Mouse (Mus musculus) forebrain, postnatal 0 days (tissue): ENCODE results near the gene Esrra. TPM values are rescaled to one million over a fixed set of nuclear protein-coding genes. Genes with fewer than 3 reads are reported as not detected.
"Not testable (repeated sequence)": the region's sequence is repeated elsewhere in the genome, so short reads cannot be mapped to it uniquely, and the experiment has no call there.

Experiments
- ATAC-seq: fragments of 200-750 bp; cut with Nextera tagmentation; 2 replicates; pipeline ENCODE4 v1.8.0; 2017; ENCODE audit warnings: mild to moderate bottlenecking, moderate library complexity
- DNase-seq: peaks from one replicate; pipeline ENCODE4 v3.0.0-alpha.2; 2015
- H3K27ac ChIP-seq: fragments of 300-500 bp; sonication (generic); 2 replicates; pipeline ENCODE4 v1.5.1; 2014; ENCODE audit warnings: low read depth, mild to moderate bottlenecking, antibody characterized with exemption, low read length, moderate library complexity, mixed read lengths
- H3K27me3 ChIP-seq: fragments of 300-500 bp; sonication (generic); 2 replicates; pipeline ENCODE4 v1.6.1; 2014; ENCODE audit warnings: mild to moderate bottlenecking, low read length, mixed read lengths; ENCODE audit not compliant: insufficient read depth
- H3K36me3 ChIP-seq: fragments of 300-500 bp; sonication (generic); 2 replicates; pipeline ENCODE4 v1.6.1; 2014; ENCODE audit warnings: mild to moderate bottlenecking, moderate library complexity; ENCODE audit not compliant: insufficient read depth
- H3K4me1 ChIP-seq: fragments of 300-500 bp; sonication (generic); 2 replicates; pipeline ENCODE4 v1.6.1; 2014; ENCODE audit warnings: antibody characterized with exemption; ENCODE audit not compliant: insufficient read depth
- H3K4me2 ChIP-seq: fragments of 300-500 bp; sonication (generic); 2 replicates; pipeline ENCODE4 v1.6.1; 2014; ENCODE audit warnings: low read depth, mild to moderate bottlenecking, moderate library complexity
- H3K4me3 ChIP-seq: fragments of 300-500 bp; sonication (generic); 2 replicates; pipeline ENCODE4 v1.5.1; 2014; ENCODE audit warnings: low read depth, low read length, mixed read lengths
- H3K9ac ChIP-seq: fragments of 300-500 bp; sonication (generic); 2 replicates; pipeline ENCODE4 v1.6.1; 2014; ENCODE audit warnings: mild to moderate bottlenecking
- H3K9me3 ChIP-seq: fragments of 300-500 bp; sonication (generic); 2 replicates; pipeline ENCODE4 v1.6.1; 2016; ENCODE audit warnings: low read length
- CTCF ChIP-seq: sonication (generic); IDR thresholded peaks from 2 replicates; pipeline ENCODE4 v1.5.1; 2016; ENCODE audit warnings: antibody characterized with exemption, control low read depth, low read depth
- WGBS: fragments of 180-500 bp; shearing (Covaris S2); extraction: QIAGEN DNeasy Blood & Tissue Kit; methylation state at CpG from one replicate; pipeline ENCODE4 v1.1.7; 2014; 5-methylcytosine and 5-hydroxymethylcytosine counted together
- polyA plus RNA-seq: library from polyadenylated mRNA; unstranded; fragments of >200 nt; fragmentation: Nextera tagmentation; extraction: Ambion mirVana; gene quantifications from 2 replicates; pipeline ENCODE4 v1.2.1, GENCODE M21; 2015
- total RNA-seq: library from RNA; depleted of rRNA; stranded (reverse); fragments of >200 nt; gene quantifications from 2 replicates; pipeline ENCODE4 v1.2.3, GENCODE M21; 2014

Esrra gene
- total and polyA plus RNA-seq, 2 experiments from 2014 or later, result 8.4 to 42.6 TPM

DNA sequence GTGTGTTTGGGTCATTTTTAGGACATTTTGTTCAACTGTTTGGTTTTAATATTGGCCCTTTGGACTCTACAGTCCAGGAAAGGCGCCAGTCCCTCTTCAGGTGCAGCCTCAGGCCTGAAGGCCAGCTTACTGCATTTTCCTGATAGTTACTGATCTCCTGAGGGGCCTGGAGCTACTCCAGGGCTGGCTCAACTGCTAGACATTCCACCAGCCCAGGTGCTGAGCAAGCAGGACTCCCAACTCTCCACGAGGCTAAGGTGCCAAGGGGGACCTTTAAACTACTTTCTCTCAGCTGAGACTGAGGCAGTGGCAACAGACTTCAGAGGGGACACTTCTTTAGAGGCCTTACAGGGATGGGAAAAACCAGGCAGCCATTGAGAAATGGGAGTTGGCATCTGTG lies 16.8 kb downstream of the Esrra start:
- WGBS, result 75% methylated on average over 2 of the region's 2 CpGs
- Histone ChIP-seq H3K27ac (no peak overlapping the region), H3K9ac (no peak overlapping the region), H3K4me2 (no peak overlapping the region), H3K27me3 (no peaks in the 10 kb centered on the region), H3K36me3 (peaks cover 21% of the 10 kb centered on the region), H3K9me3 (no peaks in the 10 kb centered on the region), H3K4me1 (peaks cover 12% of the 10 kb centered on the region), H3K4me3 (no peak overlapping the region)
- DNase-seq (no peak), ATAC-seq (no peak)
- TF ChIP-seq CTCF, result no peak

DNA sequence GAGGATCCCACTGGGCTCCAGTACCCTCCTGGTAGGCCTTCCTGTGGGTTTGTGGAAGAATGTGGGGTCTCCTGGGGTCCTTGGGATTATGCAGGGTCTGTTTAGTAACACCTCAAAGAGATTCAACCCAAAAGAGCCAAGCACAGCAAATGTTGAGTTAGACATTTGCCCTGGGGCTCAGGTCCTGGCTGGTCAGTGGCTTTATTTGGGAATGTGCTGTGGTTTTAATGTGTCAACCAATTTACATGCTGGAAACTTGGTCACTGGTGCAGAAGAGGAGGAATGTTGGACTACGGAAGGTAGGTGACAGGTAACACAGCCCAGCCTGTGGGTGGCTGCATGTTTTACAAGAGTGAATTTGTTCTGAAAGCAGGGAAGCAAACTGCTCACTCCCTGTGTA lies 18.6 kb downstream of the Esrra start:
- Histone ChIP-seq H3K27me3 (no peaks in the 10 kb centered on the region), H3K4me2 (no peak overlapping the region), H3K27ac (no peak overlapping the region), H3K9ac (no peak overlapping the region), H3K9me3 (no peaks in the 10 kb centered on the region), H3K36me3 (peaks cover 21% of the 10 kb centered on the region), H3K4me3 (no peak overlapping the region), H3K4me1 (0 out of 2 replicates have a peak, but pooled peaks cover 2% of the 10 kb centered on the region)
- ATAC-seq (no peak), DNase-seq (no peak)
- WGBS, result 94% methylated on average over 1 of the region's 1 CpGs
- no peak for TF ChIP-seq CTCF

DNA sequence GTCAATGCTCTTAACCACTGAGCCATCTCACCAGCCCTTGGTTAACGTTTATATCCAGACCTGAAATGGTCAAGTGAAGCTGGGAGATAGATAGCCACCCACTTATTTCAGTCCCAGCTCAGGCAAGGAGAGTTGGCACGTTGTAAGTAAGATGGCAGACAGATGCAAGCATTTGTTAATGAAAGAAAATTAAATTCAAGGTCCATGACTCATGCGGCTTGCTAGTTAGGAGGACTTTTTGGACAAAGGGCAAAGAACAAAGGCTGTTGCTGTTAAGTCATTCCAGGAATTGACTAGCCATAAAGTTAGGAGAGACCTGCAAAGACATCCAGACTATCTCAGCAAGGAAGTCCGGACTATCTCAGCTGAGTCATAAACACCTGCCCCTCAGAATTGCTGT lies 22.0 kb downstream of the Esrra start:
- Histone ChIP-seq H3K9ac (no peak overlapping the region), H3K4me1 (no peaks in the 10 kb centered on the region), H3K4me3 (no peak overlapping the region), H3K4me2 (no peak overlapping the region), H3K27ac (no peak overlapping the region), H3K9me3 (0 out of 2 replicates have a peak, but pooled peaks cover 3% of the 10 kb centered on the region), H3K36me3 (peaks cover under 1% of the 10 kb centered on the region; the same call in 1 of the 2 replicates), H3K27me3 (no peaks in the 10 kb centered on the region)
- DNase-seq, result no peak
- TF ChIP-seq CTCF, result no peak
- no peak for ATAC-seq
- 80% methylated on average over 4 of the region's 4 CpGs for WGBS

DNA sequence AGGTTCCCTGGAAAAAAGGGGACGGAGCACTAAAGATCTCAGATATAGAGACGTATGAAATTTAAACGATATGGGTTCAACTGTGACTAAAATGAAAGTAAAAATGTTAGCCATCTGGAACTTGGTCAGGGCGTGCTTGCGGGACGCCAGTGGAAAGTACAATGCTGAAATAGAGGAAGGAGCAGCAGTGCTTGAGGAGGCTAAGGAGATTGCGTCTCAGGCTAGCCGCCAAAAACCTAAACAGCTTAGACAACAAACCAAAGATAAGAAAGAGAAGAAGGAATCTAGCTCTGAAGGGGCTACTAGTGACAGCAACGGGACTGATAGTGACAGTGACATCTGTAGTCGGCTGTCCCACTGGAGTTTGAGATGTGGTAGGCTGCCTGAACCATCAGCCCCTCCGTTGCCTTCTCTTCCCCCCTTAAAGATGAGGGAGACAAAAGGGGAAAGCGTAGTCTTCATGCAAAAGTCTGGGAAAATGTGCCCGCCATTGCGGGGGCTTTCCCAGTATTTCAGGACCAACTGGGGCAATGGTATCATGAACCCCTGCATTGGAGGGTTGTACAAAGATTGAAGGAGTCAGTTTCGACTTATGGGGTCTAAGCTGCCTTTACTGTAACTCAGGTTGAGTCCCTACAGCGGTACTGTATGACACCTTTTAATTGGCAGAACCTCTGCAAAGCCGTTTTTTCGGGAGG lies 25.9 kb downstream of the Esrra start:
- not testable (repeated sequence) for H3K9me3 ChIP-seq, H3K4me1 ChIP-seq, DNase-seq, H3K27me3 ChIP-seq, ATAC-seq, H3K4me2 ChIP-seq, H3K4me3 ChIP-seq, H3K36me3 ChIP-seq, H3K27ac ChIP-seq, H3K9ac ChIP-seq
- WGBS, result 93% methylated on average over 18 of the region's 18 CpGs

DNA sequence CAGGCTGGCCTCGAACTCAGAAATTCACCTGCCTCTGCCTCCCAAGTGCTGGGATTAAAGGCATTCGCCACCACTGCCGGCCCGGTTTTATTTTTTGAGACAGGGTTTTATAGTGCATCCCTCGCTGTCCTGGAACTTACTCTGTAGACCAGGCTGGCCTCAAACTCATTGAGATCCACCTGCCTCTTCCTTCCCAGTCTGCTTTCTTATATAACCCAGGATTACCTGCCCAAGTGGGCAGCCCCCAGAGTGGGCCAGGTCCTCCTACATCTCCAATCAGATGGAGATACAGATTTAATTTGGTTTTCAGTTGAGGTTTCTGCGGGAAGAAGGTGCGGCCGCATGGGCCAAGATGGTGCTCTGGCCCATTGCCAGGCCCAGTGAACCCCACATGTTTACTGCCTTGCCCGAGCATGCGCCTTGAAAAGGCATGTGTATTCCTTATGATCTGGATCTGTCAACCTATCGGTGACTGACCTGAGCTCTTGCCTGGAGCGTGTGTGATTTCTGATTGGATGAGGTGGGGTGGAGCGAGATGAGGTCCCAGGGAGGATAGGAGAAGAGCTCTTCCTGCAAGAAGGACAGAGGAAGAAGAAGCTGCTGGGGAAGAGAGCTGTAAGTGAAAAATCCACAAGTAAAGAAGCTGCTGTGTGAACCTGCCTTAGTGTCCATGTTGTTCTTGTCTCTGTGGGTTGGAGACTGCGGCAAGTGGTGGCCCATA lies 27.7 kb downstream of the Esrra start:
- no peaks in the 10 kb centered on the region for H3K36me3 ChIP-seq

DNA sequence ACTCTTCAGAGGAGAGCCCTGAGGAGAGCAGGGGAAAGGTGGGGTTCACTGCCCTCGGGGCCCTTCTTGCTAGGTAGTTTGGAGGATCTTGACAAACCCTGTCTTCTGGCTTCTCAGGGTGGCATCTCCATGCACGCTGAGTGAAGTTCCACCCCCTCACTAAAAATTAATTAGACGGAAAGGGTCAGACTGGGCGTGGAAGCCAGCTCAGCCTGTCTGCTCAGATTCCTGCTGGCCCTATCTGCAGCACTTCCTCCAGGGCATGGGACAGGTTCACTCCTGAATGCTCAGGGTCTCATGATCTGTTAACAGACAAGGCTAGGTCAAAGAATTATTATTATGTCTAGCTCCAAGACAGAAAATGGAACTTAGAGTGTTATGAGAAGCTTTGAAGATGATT lies 29.1 kb downstream of the Esrra start:
- H3K36me3 ChIP-seq, result no peaks in the 10 kb centered on the region
- no peak overlapping the region for H3K9ac ChIP-seq
- H3K4me2 ChIP-seq, result no peak overlapping the region
- no peak overlapping the region for H3K4me3 ChIP-seq
- 0 out of 2 replicates have a peak, but pooled peaks cover 2% of the 10 kb centered on the region for H3K9me3 ChIP-seq
- TF ChIP-seq CTCF, result no peak
- DNase-seq (no peak), ATAC-seq (no peak)
- WGBS, result 76% methylated on average over 4 of the region's 4 CpGs
- no peaks in the 10 kb centered on the region for H3K4me1 ChIP-seq
- H3K27ac ChIP-seq, result no peak overlapping the region
- no peaks in the 10 kb centered on the region for H3K27me3 ChIP-seq

More for the DNA sequence above, 27.7 kb downstream of the Esrra start:
- Histone ChIP-seq H3K27me3 (no peaks in the 10 kb centered on the region), H3K4me3 (no peak overlapping the region), H3K9me3 (0 out of 2 replicates have a peak, but pooled peaks cover 3% of the 10 kb centered on the region), H3K4me2 (no peak overlapping the region), H3K9ac (no peak overlapping the region), H3K4me1 (no peaks in the 10 kb centered on the region), H3K27ac (no peak overlapping the region)
- no peak for TF ChIP-seq CTCF
- 92% methylated on average over 14 of the region's 14 CpGs for WGBS
- ATAC-seq, result no peak
- no peak for DNase-seq

DNA sequence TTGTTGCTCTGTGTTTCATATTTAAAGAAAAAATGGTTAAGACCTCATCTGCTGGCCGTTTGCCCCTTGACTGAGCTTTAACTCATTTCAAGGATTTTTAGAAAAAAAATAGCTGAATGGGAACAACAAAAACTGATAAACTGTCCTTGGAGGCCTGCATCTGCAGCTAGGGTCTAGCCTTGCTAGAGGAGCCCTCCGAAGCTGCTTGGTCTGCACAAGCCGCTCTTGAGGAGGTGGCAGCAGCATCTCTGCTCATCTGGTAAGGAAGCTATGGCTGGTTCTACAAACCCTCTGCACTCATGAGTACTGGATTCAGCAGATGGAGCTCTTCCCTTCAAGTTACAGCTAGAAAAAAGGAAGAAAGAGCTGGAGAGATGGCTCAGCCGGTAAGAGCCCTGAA lies 43.6 kb downstream of the Esrra start:
- Histone ChIP-seq H3K36me3 (no peaks in the 10 kb centered on the region), H3K27ac (no peak overlapping the region)
- TF ChIP-seq CTCF, result no peak

More for the DNA sequence above, 43.6 kb downstream of the Esrra start:
- H3K9ac ChIP-seq, result no peak overlapping the region
- ATAC-seq (no peak), DNase-seq (no peak)
- H3K4me3 ChIP-seq, result no peak overlapping the region
- H3K4me1 ChIP-seq, result no peaks in the 10 kb centered on the region
- H3K27me3 ChIP-seq, result no peaks in the 10 kb centered on the region
- WGBS, result 89% methylated on average over 4 of the region's 4 CpGs
- H3K9me3 ChIP-seq, result peaks cover 14% of the 10 kb centered on the region; the same call in 1 of the 2 replicates
- H3K4me2 ChIP-seq, result no peak overlapping the region
